14 mouse cellular contexts compared by ENCODE assay signal in the genomic region with DNA sequence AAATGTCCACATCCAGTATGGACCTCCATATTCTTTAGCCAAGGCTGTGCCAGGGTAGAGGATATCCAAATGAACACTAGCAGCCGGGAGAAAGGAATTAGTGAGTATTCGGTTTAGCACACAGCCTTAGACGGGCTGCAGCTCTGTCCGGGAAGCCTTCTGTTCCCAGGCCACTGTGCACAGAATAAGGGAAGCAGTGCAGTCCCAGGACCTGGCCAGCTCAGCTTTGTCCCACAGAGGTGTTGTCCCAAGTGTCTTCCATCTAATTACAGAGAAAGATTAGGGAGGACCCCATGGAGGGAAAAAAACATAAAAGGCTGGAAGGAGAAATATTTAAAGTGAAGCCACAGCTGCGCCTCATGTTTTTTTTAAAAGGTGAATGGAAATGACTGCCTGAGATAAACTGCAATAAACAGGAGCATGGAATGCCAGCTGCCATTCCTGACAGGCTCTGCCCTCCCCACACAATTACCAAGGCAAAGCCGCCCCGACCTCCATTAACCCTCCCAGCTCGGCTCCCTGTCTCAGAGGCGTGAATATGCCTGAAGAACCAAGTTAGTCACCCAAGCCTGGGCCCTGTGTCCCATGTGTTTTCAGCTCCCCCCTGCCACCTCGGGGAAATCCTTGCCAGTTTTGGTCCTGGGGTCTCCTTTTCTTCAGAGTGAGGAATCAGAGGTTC.
DNase-seq lines count a peak whose midpoint lies in the region; ATAC-seq and TF ChIP-seq lines count a peak whose summit lies in the region.
"Had no signal": no experiment of that assay in that cellular context is flagged by ENCODE, and none has a peak within 500 bp of the region (broad histone marks: within the 10 kb centered on the region; RNA-seq: fewer than 3 reads in every experiment).

No protein-coding gene starts in this region.

- no peaks in the 10 kb centered on the region for H3K27me3 ChIP-seq in kidney, embryonic 16.5 days (ENCODE audit: insufficient read depth, low read length)
- no peaks in the 10 kb centered on the region for H3K27me3 ChIP-seq in hindbrain, embryonic 14.5 days (ENCODE audit: control insufficient read depth, insufficient read depth, low read length)
- H3K27me3 ChIP-seq in neural tube, embryonic 13.5 days, result no peaks in the 10 kb centered on the region
- H3K27me3 ChIP-seq in liver, postnatal 0 days (ENCODE audit: insufficient read depth, low read length), result no peaks in the 10 kb centered on the region
- H3K27me3 ChIP-seq: stomach, embryonic 15.5 days had no signal

- 55% methylated on average over 10 of the region's 10 CpGs for WGBS in kidney, embryonic 16.5 days
- WGBS in hindbrain, embryonic 14.5 days, result 27% methylated on average over 10 of the region's 10 CpGs
- WGBS in neural tube, embryonic 13.5 days, result 29% methylated on average over 10 of the region's 10 CpGs
- WGBS in liver, postnatal 0 days (ENCODE audit: insufficient replicate concordance), result 69% methylated on average over 10 of the region's 10 CpGs

- no peaks in the 10 kb centered on the region for H3K36me3 ChIP-seq in kidney, embryonic 16.5 days (ENCODE audit: insufficient read depth, low read length)
- H3K36me3 ChIP-seq in hindbrain, embryonic 14.5 days (replicated peaks; ENCODE audit: control insufficient read depth, insufficient read depth), result no peaks in the 10 kb centered on the region
- H3K36me3 ChIP-seq in neural tube, embryonic 13.5 days, result no peaks in the 10 kb centered on the region
- H3K36me3 ChIP-seq in liver, postnatal 0 days (replicated peaks; ENCODE audit: insufficient read depth, low read length), result no peaks in the 10 kb centered on the region
- H3K36me3 ChIP-seq: stomach, embryonic 15.5 days had no signal

- no peaks in the 10 kb centered on the region for H3K9me3 ChIP-seq in kidney, embryonic 16.5 days (ENCODE audit: low read length)
- H3K9me3 ChIP-seq in hindbrain, embryonic 14.5 days (ENCODE audit: control insufficient read depth, low read length), result no peaks in the 10 kb centered on the region
- H3K9me3 ChIP-seq in neural tube, embryonic 13.5 days, result no peaks in the 10 kb centered on the region
- no peaks in the 10 kb centered on the region for H3K9me3 ChIP-seq in liver, postnatal 0 days (ENCODE audit: low read length)
- H3K9me3 ChIP-seq: megakaryocyte, embryonic 14.5 days; stomach, embryonic 15.5 days had no signal

- H3K27ac ChIP-seq in kidney, embryonic 16.5 days (ENCODE audit: low read length), result 0 out of 2 replicates have a peak overlapping the region, but pooled peaks have one; percentile 67
- peak overlapping the region; percentile 44 for H3K27ac ChIP-seq in hindbrain, embryonic 14.5 days
- H3K27ac ChIP-seq in neural tube, embryonic 13.5 days (replicated peaks), result peak overlapping the region; percentile 74
- no peak overlapping the region for H3K27ac ChIP-seq in liver, postnatal 0 days (ENCODE audit: low read depth)
- H3K27ac ChIP-seq: liver, embryonic 14.5 days; stomach, embryonic 15.5 days had no signal

- TF ChIP-seq CTCF in liver, postnatal 0 days (IDR thresholded peaks at IDR 0.05; ENCODE audit: low read depth), result no peak

- H3K4me2 ChIP-seq in kidney, embryonic 16.5 days (replicated peaks; ENCODE audit: low read depth, low read length), result no peak overlapping the region
- H3K4me2 ChIP-seq in hindbrain, embryonic 14.5 days (replicated peaks), result no peak overlapping the region
- no peak overlapping the region for H3K4me2 ChIP-seq in neural tube, embryonic 13.5 days
- no peak overlapping the region for H3K4me2 ChIP-seq in liver, postnatal 0 days (ENCODE audit: low read depth, low read length)
- H3K4me2 ChIP-seq: stomach, embryonic 15.5 days had no signal

- no peak for TF ChIP-seq EP300 in liver, postnatal 0 days (IDR thresholded peaks at IDR 0.05; ENCODE audit: low read depth)

- no peak overlapping the region for H3K4me3 ChIP-seq in kidney, embryonic 16.5 days (ENCODE audit: low read length)
- H3K4me3 ChIP-seq in hindbrain, embryonic 14.5 days (replicated peaks; ENCODE audit: low read length), result no peak overlapping the region
- no peak overlapping the region for H3K4me3 ChIP-seq in neural tube, embryonic 13.5 days
- H3K4me3 ChIP-seq in liver, postnatal 0 days (ENCODE audit: low read depth, low read length), result no peak overlapping the region
- H3K4me3 ChIP-seq: erythroblast, embryonic 14.5 days; megakaryocyte, embryonic 14.5 days; stomach, embryonic 15.5 days had no signal

- H3K9ac ChIP-seq in kidney, embryonic 16.5 days (replicated peaks; ENCODE audit: low read length), result no peak overlapping the region
- H3K9ac ChIP-seq in hindbrain, embryonic 14.5 days, result no peak overlapping the region
- no peak overlapping the region for H3K9ac ChIP-seq in neural tube, embryonic 13.5 days
- H3K9ac ChIP-seq in liver, postnatal 0 days (replicated peaks), result no peak overlapping the region
- H3K9ac ChIP-seq: liver, embryonic 14.5 days; stomach, embryonic 15.5 days had no signal

- DNase-seq in embryo, embryonic 10 days (ENCODE audit: low spot score), result peak; percentile 42
- no peak for DNase-seq in embryo, embryonic 9.5 days (ENCODE audit: extremely low spot score)
- no peak for DNase-seq in kidney, adult 9 months
- DNase-seq in hindbrain, embryonic 14.5 days (ENCODE audit: low spot score), result no peak
- DNase-seq in right cerebral cortex, postnatal 36 days (ENCODE audit: low spot score in 2 of 2), result no peak
- DNase-seq in liver, postnatal 0 days, result no peak
- DNase-seq: adrenal gland, adult 2 months; retina, postnatal 1 day had no signal

- H3K4me1 ChIP-seq in kidney, embryonic 16.5 days (ENCODE audit: insufficient read depth, low read length), result peaks cover 48% of the 10 kb centered on the region
- H3K4me1 ChIP-seq in hindbrain, embryonic 14.5 days (replicated peaks; ENCODE audit: control insufficient read depth, insufficient read depth, low read length), result peaks cover 65% of the 10 kb centered on the region
- H3K4me1 ChIP-seq in neural tube, embryonic 13.5 days (replicated peaks), result peaks cover 95% of the 10 kb centered on the region
- peaks cover 5% of the 10 kb centered on the region; the same call in 1 of the 2 replicates for H3K4me1 ChIP-seq in liver, postnatal 0 days (ENCODE audit: insufficient read depth)

- peak; percentile 44; the same call in 1 of the 2 replicates for ATAC-seq in kidney, embryonic 16.5 days (ENCODE audit: low FRiP score, low TSS enrichment)
- ATAC-seq in hindbrain, embryonic 14.5 days (ENCODE audit: low FRiP score), result 0 out of 2 replicates have a peak, but pooled peaks have one; percentile 38
- peak; percentile 45 for ATAC-seq in neural tube, embryonic 13.5 days (ENCODE audit: low read depth)
- ATAC-seq in liver, postnatal 0 days, result no peak
